Mouse (Mus musculus): ENCODE measurements around the gene Gm45808. TPM values are rescaled to one million over a fixed set of nuclear protein-coding genes. Genes with fewer than 3 reads are reported as not detected.
"Not testable (repeated sequence)": the region's sequence is repeated elsewhere in the genome, so short reads cannot be mapped to it uniquely, and the experiment has no call there.

Gene Gm45808
- polyA plus RNA-seq, 1 experiment from 2014 or later: not detected

DNA sequence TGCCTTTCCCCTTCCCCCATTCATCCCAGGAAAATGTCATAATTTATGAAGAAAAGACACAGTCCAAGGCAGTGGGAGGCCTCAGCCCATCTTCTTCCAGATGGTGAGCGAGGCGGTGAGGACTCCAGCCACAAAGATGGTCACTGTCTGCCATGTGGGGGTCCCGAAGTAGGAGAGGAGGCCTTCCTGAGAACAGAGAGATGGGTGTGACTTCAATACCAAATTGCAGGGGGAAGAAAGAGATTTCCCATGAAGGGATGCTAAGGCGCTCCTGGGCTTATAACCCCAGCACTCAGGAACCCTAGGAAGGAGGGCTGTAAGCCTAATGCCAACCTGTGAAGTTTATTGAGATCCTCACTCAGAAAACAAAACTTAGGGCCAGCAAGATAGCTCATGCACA is 24.8 kb downstream of the Gm45808 start:
- no peak for DNase-seq (ENCODE audit: low spot score)
- Histone ChIP-seq H3K4me2 (replicated peaks; ENCODE audit: low read depth, low read length) (no peak overlapping the region), H3K36me3 (ENCODE audit: insufficient read depth, low read length) (peaks cover 6% of the 10 kb centered on the region; the same call in 1 of the 2 replicates), H3K27ac (ENCODE audit: low read length) (no peak overlapping the region), H3K9me3 (ENCODE audit: low read length) (no peaks in the 10 kb centered on the region), H3K9ac (replicated peaks; ENCODE audit: low read depth) (no peak overlapping the region), H3K4me1 (ENCODE audit: insufficient read depth, low read depth, low read length) (peaks cover 31% of the 10 kb centered on the region; the same call in 1 of the 2 replicates), H3K4me3 (ENCODE audit: low read depth, low read length) (no peak overlapping the region), H3K27me3 (replicated peaks; ENCODE audit: insufficient read depth, low read length) (no peaks in the 10 kb centered on the region)
- 84% methylated on average over 4 of the region's 4 CpGs for whole genome bisulfite sequencing
- ATAC-seq: no peak
- TF ChIP-seq CTCF (IDR thresholded peaks at IDR 0.05): no peak
- no peak for TF ChIP-seq EP300 (IDR thresholded peaks at IDR 0.05)

GRCm38 (mm10) chr7:45461326-45461725 is 25.3 kb downstream of the Gm45808 start:
- H3K36me3 ChIP-seq (ENCODE audit: insufficient read depth, low read length): peaks cover 6% of the 10 kb centered on the region; the same call in 1 of the 2 replicates
- ATAC-seq: no peak
- H3K9ac ChIP-seq (replicated peaks; ENCODE audit: low read depth): no peak overlapping the region
- H3K27me3 ChIP-seq (replicated peaks; ENCODE audit: insufficient read depth, low read length): no peaks in the 10 kb centered on the region
- H3K4me2 ChIP-seq (replicated peaks; ENCODE audit: low read depth, low read length): peak overlapping the region; percentile 53
- no peaks in the 10 kb centered on the region for H3K9me3 ChIP-seq (ENCODE audit: low read length)
- H3K4me1 ChIP-seq (ENCODE audit: insufficient read depth, low read depth, low read length): peaks cover 31% of the 10 kb centered on the region; the same call in 1 of the 2 replicates
- TF ChIP-seq CTCF (IDR thresholded peaks at IDR 0.05): no peak
- TF ChIP-seq EP300 (IDR thresholded peaks at IDR 0.05): no peak
- peak overlapping the region; percentile 92 for H3K27ac ChIP-seq (ENCODE audit: low read length)
- no peak overlapping the region for H3K4me3 ChIP-seq (ENCODE audit: low read depth, low read length)
- 66% methylated on average over 4 of the region's 5 CpGs for WGBS
- peak; percentile 62 for DNase-seq (ENCODE audit: low spot score)

DNA sequence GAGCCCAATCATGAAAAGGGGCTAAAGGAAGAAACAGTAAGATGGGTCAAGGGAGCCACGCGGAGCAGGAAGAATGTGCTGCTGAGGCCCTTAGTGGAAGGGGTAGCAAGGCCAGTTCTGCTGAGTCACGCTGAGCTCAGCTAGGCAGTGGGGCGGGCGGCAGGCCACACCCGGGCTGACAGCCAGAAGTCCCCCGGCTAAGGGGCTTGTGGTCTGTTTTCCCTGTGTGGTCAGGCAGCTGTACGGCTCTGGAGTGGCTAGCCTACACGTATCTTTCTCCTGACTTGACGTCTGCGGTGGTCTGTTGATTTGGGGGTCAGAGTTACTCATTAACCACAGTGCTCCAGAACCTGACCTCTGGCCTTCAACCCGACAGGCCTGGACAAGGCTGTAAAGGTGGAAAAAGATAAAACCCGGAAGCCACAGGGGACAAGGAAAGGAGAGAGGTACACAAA is 25.7 kb downstream of the Gm45808 start:
- peak overlapping the region; percentile 53 for H3K4me2 ChIP-seq (replicated peaks; ENCODE audit: low read depth, low read length)
- H3K4me1 ChIP-seq (ENCODE audit: insufficient read depth, low read depth, low read length): peaks cover 27% of the 10 kb centered on the region; the same call in 1 of the 2 replicates
- peaks cover 6% of the 10 kb centered on the region; the same call in 1 of the 2 replicates for H3K36me3 ChIP-seq (ENCODE audit: insufficient read depth, low read length)
- H3K27me3 ChIP-seq (replicated peaks; ENCODE audit: insufficient read depth, low read length): no peaks in the 10 kb centered on the region
- ATAC-seq (peak; percentile 28), DNase-seq (ENCODE audit: low spot score) (peak; percentile 92)
- peak; percentile 62; the same call in 1 of the 2 replicates for TF ChIP-seq EP300 (IDR thresholded peaks at IDR 0.05)
- TF ChIP-seq CTCF (IDR thresholded peaks at IDR 0.05): no peak
- no peak overlapping the region for H3K4me3 ChIP-seq (ENCODE audit: low read depth, low read length)
- H3K9ac ChIP-seq (replicated peaks; ENCODE audit: low read depth): no peak overlapping the region
- WGBS: 7% methylated on average over 13 of the region's 13 CpGs
- no peaks in the 10 kb centered on the region for H3K9me3 ChIP-seq (ENCODE audit: low read length)
- H3K27ac ChIP-seq (ENCODE audit: low read length): peak overlapping the region; percentile 92

GRCm38 (mm10) chr7:45460377-45460776 is 26.2 kb downstream of the Gm45808 start:
- H3K36me3 ChIP-seq (ENCODE audit: insufficient read depth, low read length): peaks cover 6% of the 10 kb centered on the region; the same call in 1 of the 2 replicates
- peaks cover 25% of the 10 kb centered on the region; the same call in 1 of the 2 replicates for H3K4me1 ChIP-seq (ENCODE audit: insufficient read depth, low read depth, low read length)
- ATAC-seq (no peak), DNase-seq (ENCODE audit: low spot score) (no peak)
- no peaks in the 10 kb centered on the region for H3K9me3 ChIP-seq (ENCODE audit: low read length)
- peak overlapping the region; percentile 92 for H3K27ac ChIP-seq (ENCODE audit: low read length)
- H3K27me3 ChIP-seq (replicated peaks; ENCODE audit: insufficient read depth, low read length): no peaks in the 10 kb centered on the region
- H3K4me3 ChIP-seq (ENCODE audit: low read depth, low read length): peak overlapping the region; percentile 71
- H3K4me2 ChIP-seq (replicated peaks; ENCODE audit: low read depth, low read length): peak overlapping the region; percentile 53
- TF ChIP-seq EP300 (IDR thresholded peaks at IDR 0.05) (no peak), CTCF (IDR thresholded peaks at IDR 0.05) (no peak)
- no peak overlapping the region; the same call in 1 of the 2 replicates for H3K9ac ChIP-seq (replicated peaks; ENCODE audit: low read depth)
- 56% methylated on average over 7 of the region's 7 CpGs for WGBS

GRCm38 (mm10) chr7:45459564-45460140 is 27.0 kb downstream of the Gm45808 start, which contains the start of gene Ftl1:
TSS of gene Ftl1 (minus strand) at chr7:45459884.
- H3K27ac ChIP-seq (ENCODE audit: low read length): peak within 1 kb of the TSS; percentile 92
- peak within 1 kb of the TSS; percentile 74 for H3K9ac ChIP-seq (replicated peaks; ENCODE audit: low read depth)
- H3K27me3 ChIP-seq (replicated peaks; ENCODE audit: insufficient read depth, low read length); H3K9me3 ChIP-seq (ENCODE audit: low read length): not testable (repeated sequence)
- DNase-seq (ENCODE audit: low spot score) (peak; percentile 100), ATAC-seq (peak; percentile 94)
- peaks cover 12% of the 10 kb centered on the region for H3K36me3 ChIP-seq (ENCODE audit: insufficient read depth, low read length)
- peaks cover 25% of the 10 kb centered on the region; the same call in 1 of the 2 replicates for H3K4me1 ChIP-seq (ENCODE audit: insufficient read depth, low read depth, low read length)
- peak within 1 kb of the TSS; percentile 81 for H3K4me2 ChIP-seq (replicated peaks; ENCODE audit: low read depth, low read length)
- under 1% methylated on average over 22 of the region's 37 CpGs for WGBS
- peak within 1 kb of the TSS; percentile 71 for H3K4me3 ChIP-seq (ENCODE audit: low read depth, low read length)
- TF ChIP-seq EP300 (IDR thresholded peaks at IDR 0.05): peak; percentile 58

- peak; percentile 72 for ATAC-seq
- Histone ChIP-seq H3K4me3 (ENCODE audit: low read depth, low read length) (peak overlapping the region; percentile 71), H3K27me3 (replicated peaks; ENCODE audit: insufficient read depth, low read length) (no peaks in the 10 kb centered on the region), H3K9ac (replicated peaks; ENCODE audit: low read depth) (peak overlapping the region; percentile 74), H3K4me2 (replicated peaks; ENCODE audit: low read depth, low read length) (peak overlapping the region; percentile 81), H3K36me3 (ENCODE audit: insufficient read depth, low read length) (peaks cover 19% of the 10 kb centered on the region), H3K9me3 (ENCODE audit: low read length) (no peaks in the 10 kb centered on the region), H3K27ac (ENCODE audit: low read length) (peak overlapping the region; percentile 85), H3K4me1 (ENCODE audit: insufficient read depth, low read depth, low read length) (peaks cover 25% of the 10 kb centered on the region; the same call in 1 of the 2 replicates)
- DNase-seq (ENCODE audit: low spot score): peak; percentile 87
- TF ChIP-seq CTCF (IDR thresholded peaks at IDR 0.05): no peak
- TF ChIP-seq EP300 (IDR thresholded peaks at IDR 0.05): 0 out of 2 replicates have a peak, but pooled peaks have one; percentile 21
- under 1% methylated on average over 43 of the region's 43 CpGs for WGBS
These were observed 27.7 kb downstream of the Gm45808 start for GRCm38 (mm10) chr7:45458748-45459563.
